Mouse (Mus musculus) midbrain, embryonic 12.5 days (tissue): Measurements from ENCODE around the gene Ccnt2. TPM values are rescaled to one million over a fixed set of nuclear protein-coding genes. Genes with fewer than 3 reads are reported as not detected.

Experiments used
- ATAC-seq: fragments of 200-750 bp; cut with Nextera tagmentation; 2 replicates; pipeline ENCODE4 v1.8.0; 2017; ENCODE audit warnings: low read depth, moderate TSS enrichment, moderate library complexity; ENCODE audit not compliant: low FRiP score
- H3K27ac ChIP-seq: fragments of 300-500 bp; sonication (generic); replicated peaks from 2 replicates; pipeline ENCODE4 v1.5.1; 2016; ENCODE audit warnings: mild to moderate bottlenecking
- H3K27me3 ChIP-seq: fragments of 300-500 bp; sonication (generic); 2 replicates; pipeline ENCODE4 v1.6.1; 2016; ENCODE audit warnings: mild to moderate bottlenecking
- H3K36me3 ChIP-seq: fragments of 300-500 bp; sonication (generic); 2 replicates; pipeline ENCODE4 v1.6.1; 2016
- H3K4me1 ChIP-seq: fragments of 300-500 bp; sonication (generic); 2 replicates; pipeline ENCODE4 v1.6.1; 2016
- H3K4me2 ChIP-seq: fragments of 300-500 bp; sonication (generic); replicated peaks from 2 replicates; pipeline ENCODE4 v1.6.1; 2016; ENCODE audit warnings: mild to moderate bottlenecking, moderate library complexity
- H3K4me3 ChIP-seq: fragments of 300-500 bp; sonication (generic); 2 replicates; pipeline ENCODE4 v1.5.1; 2016; ENCODE audit warnings: mild to moderate bottlenecking
- H3K9ac ChIP-seq: fragments of 300-500 bp; sonication (generic); replicated peaks from 2 replicates; pipeline ENCODE4 v1.6.1; 2016; ENCODE audit warnings: mild to moderate bottlenecking, moderate library complexity
- H3K9me3 ChIP-seq: fragments of 300-500 bp; sonication (generic); 2 replicates; pipeline ENCODE4 v1.6.1; 2016; ENCODE audit warnings: mild to moderate bottlenecking
- WGBS: fragments of 180-500 bp; shearing (Covaris S2); methylation state at CpG from one replicate; pipeline ENCODE4 v1.1.7; 2016; 5-methylcytosine and 5-hydroxymethylcytosine counted together
- polyA plus RNA-seq: library from polyadenylated mRNA; unstranded; fragments of >200 nt; fragmentation: Nextera tagmentation; extraction: Ambion mirVana; gene quantifications from 2 replicates; pipeline ENCODE4 v1.2.1, GENCODE M21; 2016

Gene Ccnt2
- polyA plus RNA-seq, 1 experiment from 2014 or later = 122 TPM

DNA sequence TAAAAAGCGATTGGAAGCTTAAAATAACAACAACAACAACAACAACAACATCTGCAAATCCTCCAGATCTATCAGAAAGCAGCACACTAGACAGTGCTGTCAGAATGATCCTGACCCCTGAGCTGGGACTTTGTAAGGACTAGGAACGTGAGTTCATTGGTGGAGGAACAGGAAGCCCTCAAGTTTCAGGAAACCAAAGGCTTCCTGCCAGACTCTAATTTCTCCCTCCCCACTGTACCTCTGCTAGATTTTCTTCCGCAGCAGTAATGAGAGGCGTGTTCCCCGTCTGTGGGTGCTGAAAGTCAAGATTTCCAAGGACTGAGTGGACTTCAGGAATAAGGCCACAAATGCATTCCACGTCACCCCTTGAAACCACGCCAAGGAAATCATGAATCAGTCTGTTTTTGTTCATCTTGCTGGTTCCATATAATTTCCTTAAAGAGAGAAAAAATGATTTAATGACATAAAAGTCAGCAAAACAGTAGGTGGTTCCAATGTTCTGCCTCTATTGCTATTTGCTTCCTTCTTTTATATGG is 76.2 kb downstream of the Ccnt2 start:
- Histone ChIP-seq H3K36me3 (no peaks in the 10 kb centered on the region), H3K9ac (no peak overlapping the region), H3K27ac (no peak overlapping the region), H3K4me2 (no peak overlapping the region), H3K4me3 (no peak overlapping the region), H3K4me1 (no peaks in the 10 kb centered on the region), H3K9me3 (peaks cover 13% of the 10 kb centered on the region; the same call in 1 of the 2 replicates), H3K27me3 (no peaks in the 10 kb centered on the region)
- no peak for ATAC-seq
- WGBS = 82% methylated on average over 7 of the region's 7 CpGs

- Histone ChIP-seq H3K9me3 (peaks cover 13% of the 10 kb centered on the region; the same call in 1 of the 2 replicates), H3K36me3 (no peaks in the 10 kb centered on the region), H3K27ac (no peak within 1 kb of the TSS), H3K9ac (no peak within 1 kb of the TSS), H3K27me3 (no peaks in the 10 kb centered on the region), H3K4me3 (no peak within 1 kb of the TSS), H3K4me1 (no peaks in the 10 kb centered on the region), H3K4me2 (no peak within 1 kb of the TSS)
- 70% methylated on average over 14 of the region's 14 CpGs for WGBS
- no peak for ATAC-seq
Observed at GRCm38 (mm10) chr1:127854486-127855222, 80.7 kb downstream of the Ccnt2 start, which contains the start of gene Map3k19. TSS of gene Map3k19 (minus strand) at chr1:127855031.

Other genes with a start within 250 kb of the Ccnt2 start
- gene Tmem163, start 94.6 kb upstream of the Ccnt2 start, polyA plus RNA-seq = 55.1 and 55.2 TPM in 2 replicates
- gene Acmsd, start 44.8 kb upstream of the Ccnt2 start, polyA plus RNA-seq = 0.25 and 0.36 TPM in 2 replicates
- gene Map3k19, start 80.9 kb downstream of the Ccnt2 start, polyA plus RNA-seq = 0.08 TPM in 1 of 2 replicates, not detected in the other
- gene Rab3gap1, start 94.6 kb downstream of the Ccnt2 start, polyA plus RNA-seq = 20.7 and 21.9 TPM in 2 replicates